Mouse (Mus musculus) heart, postnatal 0 days (tissue): ENCODE results near the gene Fbxo5.

Source experiments
- CTCF ChIP-seq: IDR thresholded peaks from 2 replicates; pipeline ENCODE4 v1.5.1; 2016; ENCODE audit warnings: antibody characterized with exemption, control low read depth, low read depth
- EP300 ChIP-seq: IDR thresholded peaks from 2 replicates; pipeline ENCODE4 v1.6.1; 2016; ENCODE audit warnings: antibody characterized with exemption, low read depth

- TF ChIP-seq CTCF: no peak
- no peak for TF ChIP-seq EP300
These were observed at the start of gene Fbxo5 for GRCm38 (mm10) chr10:5805243-5805730.
